Mouse (Mus musculus) mouse embryonic stem cell (cell line): ENCODE measurements around the gene Cxcl9.

ENCODE experiments used
- in situ Hi-C, 2 experiments: fragments of 300-500 bp; cut with MboI; formaldehyde crosslinking; loops; 1 replicate in 1 of 2; 3 replicates in 1 of 2; pipeline ENCODE4 v1.14.3; 2019 to 2020; ENCODE audit warnings: low sequenced_read_pairs in 2 of 2, low pct_unique_long_range_greater_than_20kb in 1 of 2, mixed read lengths in 1 of 2; ENCODE audit not compliant: unreplicated experiment in 1 of 2

Cxcl9 gene

DNA sequence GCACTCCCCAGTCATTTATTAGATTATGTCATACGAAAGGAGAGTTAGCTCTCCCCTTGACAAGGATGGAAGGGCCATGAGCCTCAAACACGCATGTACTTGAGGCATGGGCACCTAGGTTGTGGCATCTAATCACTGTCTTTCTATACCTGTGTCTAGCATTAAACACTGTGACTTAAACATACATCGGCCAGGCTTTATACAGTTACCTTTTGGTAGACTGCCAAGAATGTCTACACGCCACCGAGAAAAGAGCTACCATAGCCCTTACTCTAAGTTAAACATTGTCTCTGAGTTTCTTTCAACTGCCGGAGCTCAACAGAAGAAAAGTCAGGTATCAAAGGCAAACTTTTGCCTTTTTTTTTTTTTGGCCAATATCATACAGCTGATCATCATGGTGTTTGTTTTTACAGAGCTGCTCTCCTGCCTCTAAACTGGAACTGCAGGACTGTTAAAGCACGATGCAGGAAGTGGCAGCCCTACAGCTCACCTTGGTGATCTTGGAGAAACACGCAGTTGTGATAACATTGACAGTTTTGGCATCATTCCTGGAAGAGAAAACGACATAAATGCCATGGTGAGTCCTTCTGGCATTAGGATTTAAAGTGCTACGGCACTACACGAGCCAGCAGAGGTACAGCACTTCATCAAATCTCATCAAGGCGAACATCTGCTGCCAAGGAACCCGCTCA, 25.6 kb downstream of the Cxcl9 start:
- in situ Hi-C loops = loop anchor here in 1 of 2 experiments (10.0 kb wide), 1 partner anchor 123 kb away; no protein-coding TSS in a partner anchor

DNA sequence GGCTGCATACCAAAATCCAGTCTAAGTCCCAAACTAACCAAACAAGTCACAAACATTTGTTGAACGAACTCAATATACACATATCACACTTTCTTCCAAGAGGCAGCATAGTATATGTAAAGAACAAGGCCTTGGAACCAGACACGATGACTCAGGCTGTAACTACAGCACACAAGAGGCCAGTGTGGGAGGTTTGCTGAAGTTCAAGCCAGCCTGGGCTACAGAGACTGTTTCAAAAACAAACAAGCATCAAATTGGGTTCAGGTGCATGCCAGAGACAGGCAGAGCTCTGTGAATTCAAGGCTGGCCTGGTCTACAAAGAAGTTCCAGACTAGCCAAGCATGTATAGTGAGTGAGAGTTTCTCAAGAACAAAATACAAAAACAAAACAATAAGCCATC, 33.4 kb downstream of the Cxcl9 start:
- in situ Hi-C loops = no loop called here

DNA sequence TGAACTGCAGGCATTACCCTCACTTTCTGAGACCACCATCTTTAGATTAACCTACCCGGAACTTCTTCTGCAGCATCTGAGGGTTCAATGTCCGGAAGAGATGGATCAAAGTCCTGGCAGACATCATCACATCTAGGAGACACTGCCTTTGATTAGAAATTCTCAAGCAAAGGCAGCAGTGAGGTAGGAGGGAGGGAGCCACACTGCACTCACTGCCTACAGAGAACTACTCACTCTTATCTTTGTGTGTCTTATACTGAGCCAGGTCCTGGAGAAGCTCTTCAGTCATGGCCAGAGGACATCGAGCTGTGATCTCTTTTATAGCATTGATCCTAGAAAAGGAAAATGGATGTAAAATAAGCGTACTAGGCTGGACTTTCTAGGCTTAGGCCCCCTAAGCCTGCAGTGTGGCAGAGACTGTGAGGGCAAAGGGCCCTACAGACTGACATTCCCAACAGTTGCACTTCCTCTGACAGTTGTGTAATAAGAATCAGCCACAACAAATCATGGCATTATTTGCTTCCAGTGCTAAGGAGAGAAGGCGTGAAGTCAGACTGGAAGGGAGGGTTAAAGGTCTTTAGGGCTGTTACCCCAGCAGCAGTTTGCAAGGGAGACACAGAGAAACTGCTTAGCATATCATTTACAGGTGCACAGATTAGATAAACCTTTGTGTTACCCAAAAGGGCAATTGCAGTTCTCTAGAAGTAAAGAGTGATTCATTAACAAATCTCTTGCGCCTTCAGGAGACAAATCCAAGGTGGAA, 36.0 kb downstream of the Cxcl9 start:
- in situ Hi-C loops = no loop called here

DNA sequence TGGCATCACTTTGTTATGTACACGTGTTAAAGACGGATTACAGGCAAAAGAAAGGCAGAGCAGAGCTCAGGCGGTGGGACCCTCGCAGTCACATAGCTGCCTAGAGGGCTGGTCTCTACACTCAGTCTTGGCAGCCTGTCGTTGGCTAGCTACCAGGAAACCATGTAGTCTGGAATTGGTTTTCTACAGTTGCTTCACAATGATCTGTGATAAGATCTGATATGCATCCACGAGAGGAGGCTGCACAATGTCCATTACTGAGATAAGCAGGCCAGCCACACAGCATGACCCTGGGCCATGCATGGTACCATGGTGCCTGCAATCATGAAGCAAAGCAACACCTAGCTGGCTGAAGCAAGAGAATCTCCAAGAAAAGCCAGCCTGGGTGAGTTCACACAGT, 40.0 kb downstream of the Cxcl9 start:
- in situ Hi-C loops = no loop called here

DNA sequence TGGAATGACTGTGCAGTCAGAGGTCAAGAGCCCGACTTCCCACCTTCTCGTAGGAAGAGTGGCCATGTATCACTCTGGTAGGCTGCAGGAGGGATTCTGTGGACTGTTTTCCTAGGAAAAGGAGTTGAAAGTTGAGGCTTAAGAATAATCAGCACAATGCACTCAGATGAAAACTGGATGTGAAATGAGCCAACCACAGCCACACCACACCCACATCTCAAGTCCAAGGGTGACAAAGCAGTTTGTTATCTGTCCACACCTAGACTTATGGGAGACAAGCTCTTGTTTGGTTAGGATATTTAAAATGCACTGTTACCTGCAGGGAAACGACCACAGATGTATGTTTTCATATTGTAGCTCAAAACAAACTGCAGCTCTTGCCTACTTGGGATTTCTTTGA, 44.8 kb downstream of the Cxcl9 start:
- in situ Hi-C loops = no loop called here

DNA sequence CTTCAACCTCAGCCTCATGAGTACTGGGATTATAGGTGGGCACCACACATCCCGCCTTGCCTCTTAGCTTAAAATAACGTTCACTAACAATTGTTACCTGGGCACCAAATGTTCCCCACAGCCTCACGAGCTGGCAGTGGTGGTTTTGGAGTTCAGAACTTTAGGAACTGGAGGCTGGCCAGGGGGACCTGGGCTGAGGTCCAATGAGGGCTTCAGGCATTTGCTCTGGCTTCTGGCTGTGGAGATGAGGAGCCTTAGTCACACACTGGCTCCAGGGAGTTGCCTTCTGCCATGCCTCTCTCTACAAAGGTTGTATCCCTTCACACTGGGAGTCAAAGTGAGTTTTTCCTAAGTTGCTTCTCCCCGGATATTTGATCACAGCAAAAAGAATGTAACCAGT, 45.3 kb downstream of the Cxcl9 start:
- in situ Hi-C loops = no loop called here

DNA sequence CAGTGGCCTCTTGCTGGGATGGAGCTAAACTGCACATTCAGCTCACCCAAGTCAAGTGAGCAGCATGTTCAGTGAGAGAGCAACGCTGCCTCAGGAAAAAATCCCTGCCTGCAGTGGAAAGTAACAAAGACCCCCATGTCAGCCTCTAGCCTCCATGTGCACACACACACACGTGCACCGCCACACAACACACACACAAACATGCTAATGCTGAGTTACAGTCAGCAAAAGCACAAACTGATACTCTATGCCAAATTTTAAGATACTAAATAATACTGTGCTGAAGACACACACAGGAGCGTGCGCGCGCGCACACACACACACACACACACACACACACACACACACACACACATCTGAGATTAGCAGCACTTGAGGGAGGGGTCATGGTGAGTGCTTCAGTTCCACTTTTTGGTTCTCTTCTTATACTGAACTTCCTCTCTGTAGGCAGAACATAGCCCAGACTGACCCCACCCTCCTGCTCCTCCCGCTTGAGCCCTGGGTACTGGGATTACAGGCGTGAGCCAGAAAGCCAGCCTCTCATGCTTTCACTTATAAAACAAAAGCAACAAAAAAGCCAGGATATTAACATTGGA, 48.8 kb downstream of the Cxcl9 start:
- in situ Hi-C loops = no loop called here

DNA sequence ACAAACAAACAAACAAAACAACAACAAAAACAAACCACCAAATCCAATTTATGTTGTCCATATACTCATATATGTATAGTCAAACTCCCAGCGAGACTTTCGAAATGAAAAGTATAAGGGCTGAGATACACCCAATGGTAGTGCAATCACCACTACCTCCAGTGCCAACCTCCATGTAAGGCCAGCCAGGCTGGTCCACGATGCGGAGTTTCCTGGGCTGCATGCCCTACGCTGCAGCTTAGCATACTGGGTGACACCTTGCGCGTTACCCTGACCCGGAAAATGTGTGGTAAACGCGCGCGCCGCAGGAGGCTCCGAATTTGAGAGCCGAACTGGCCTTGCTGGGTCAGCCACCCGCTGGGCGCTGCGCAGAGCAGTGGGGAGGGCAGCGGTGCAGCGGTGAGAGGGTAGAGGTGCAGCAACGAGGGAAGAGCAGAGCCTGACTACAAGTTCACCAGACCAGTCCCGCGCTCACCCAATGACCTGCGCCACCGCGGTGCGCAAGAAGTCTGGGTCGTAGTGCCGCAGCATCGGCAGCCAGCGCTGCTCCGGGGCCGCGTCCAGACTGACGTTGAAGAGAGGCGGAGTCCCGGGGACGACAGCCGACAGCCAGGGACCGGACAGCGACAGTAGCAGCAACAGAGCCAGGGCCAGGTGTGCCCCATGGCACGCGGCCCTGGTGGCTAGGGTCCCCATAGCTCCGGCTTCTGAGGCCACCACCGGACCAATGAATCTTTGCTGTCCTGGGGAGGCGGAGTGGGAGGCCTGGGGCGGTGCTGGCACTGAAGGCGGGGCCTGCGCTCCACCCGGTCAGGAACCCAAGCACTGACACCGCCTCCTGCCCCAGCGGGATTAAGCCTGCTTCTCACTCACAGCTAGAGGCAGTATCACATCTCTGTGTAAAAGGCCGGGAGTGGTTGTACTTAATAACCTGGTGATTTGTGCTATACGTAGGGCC, 50.2 kb downstream of the Cxcl9 start, which contains the start of gene Naaa:
Gene Naaa (minus strand): TSS at position 734 of the 958 bp plus-strand sequence.
- in situ Hi-C loops = no loop called here
